Mouse (Mus musculus) frontal cortex, postnatal 10 days (tissue): Measurements from ENCODE around the gene D430041D05Rik.
A peak's percentile ranks its signal among the peaks of the same experiment; 100 is the strongest.

ENCODE experiments used
- DNase-seq, 2 experiments: peaks; one replicate each; pipeline ENCODE4 v3.0.0; 2022; ENCODE audit warnings: low spot score in 2 of 2, mixed read lengths in 1 of 2

D430041D05Rik gene

DNA sequence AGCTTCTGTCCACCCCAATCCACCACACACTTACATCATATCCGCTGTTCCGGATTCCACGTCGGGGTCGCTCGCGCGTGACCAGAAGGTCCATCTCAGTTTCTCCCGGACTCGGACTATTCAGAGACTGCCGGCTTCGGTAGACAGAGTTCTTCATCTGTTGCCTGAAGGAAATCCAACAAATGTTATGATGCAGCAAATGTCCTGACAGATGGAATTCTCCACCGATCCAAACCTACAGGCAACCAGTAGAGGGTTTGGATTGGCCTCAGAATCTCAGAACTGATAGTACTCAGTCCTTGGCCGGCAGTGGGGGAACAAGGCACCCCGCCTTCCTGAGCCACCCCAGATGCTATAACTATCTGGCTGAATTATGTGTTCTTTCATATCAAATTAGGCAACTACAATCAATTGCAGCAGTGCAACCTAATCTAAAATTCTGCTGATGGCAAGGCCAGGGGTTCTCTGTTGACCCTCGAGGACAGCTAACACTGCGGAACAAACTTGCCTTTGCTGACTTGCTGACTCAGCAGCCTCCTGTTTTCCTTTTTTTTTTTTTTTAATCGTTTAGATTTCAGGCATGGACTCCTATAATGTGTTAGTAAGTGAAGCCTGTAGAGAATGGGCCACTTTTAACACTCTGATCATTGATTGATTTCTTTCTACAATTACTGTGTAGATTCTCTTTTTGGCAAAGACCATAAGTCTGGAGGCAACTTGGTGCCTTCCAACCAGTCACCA is 218.2 kb downstream of the D430041D05Rik start:
- DNase-seq, result no peak

DNA sequence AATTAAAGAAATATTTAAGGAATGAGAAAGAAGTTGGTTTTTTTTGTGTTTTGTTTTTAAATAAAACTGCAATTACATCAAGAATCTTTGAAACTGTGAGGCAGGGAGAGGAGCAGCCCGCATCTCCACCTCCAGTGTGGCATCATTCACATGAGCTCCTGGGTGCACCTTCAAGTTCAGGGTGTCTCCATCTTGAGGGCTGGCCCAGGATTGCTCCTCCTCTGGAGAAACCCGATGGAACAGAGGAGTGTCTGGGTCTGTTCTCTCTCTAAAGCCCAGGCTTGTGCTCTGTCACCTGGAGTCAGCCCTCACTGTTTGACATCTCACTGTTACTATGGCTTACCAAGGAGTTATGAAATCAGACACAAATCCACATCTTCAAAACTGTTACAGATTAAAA is 219.1 kb downstream of the D430041D05Rik start:
- DNase-seq, result no peak

DNA sequence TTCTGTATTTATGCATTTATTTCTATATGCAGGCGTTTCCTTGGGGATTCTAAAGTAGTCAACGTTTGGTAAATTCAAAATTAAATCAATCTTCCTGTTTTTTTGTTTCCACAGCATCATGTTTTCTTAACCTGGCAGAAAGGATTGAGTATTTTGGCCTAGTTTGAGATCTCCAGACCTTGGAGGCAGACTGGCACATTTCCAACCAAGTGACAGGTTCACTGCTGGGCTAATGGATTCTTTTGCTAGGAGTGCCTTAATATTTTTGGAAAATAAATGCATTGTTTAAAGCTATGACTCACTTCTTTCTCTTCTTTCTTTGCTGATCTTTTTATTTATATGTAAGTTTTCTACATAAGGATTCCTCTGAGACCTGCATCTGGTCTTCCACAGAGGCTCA is 222.0 kb downstream of the D430041D05Rik start:
- DNase-seq, result no peak

DNA sequence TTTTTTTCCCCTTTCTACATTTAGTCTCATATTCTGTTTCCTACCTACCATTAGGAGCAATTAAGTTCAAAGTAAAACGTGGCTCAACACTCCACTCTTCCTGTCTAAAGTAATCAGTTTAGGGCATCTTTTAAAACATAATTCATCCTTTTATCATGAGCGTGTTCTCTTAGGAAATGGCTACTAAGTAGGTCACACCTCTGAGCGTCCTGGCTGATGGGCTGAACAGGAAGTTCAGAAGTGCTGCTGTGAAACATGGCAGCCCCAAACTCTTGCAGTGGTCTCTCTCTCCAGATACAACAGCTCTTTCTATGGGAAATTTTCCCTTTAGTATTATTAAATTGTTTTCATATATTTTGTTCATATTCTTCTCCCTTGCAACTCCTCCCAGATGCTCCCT is 223.7 kb downstream of the D430041D05Rik start:
- no peak for DNase-seq

DNA sequence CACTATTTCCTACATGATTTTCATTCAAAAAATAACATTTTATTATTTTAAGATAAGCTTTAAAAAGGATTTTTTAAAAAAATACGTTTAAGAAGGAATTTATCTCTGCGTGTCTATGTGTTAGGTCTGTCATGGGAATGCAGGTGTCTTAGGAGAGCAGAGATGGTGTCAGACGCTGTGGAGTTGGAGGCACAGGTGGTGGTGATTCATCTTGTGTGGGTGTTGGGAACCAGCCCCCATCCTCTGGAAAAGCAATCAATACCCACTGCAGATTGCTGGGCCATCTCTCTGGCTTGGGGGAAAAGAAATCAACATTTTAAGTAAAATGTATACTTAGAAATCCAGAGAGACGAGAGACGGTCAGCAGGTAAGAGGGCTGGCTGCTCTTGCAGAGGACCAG is 225.2 kb downstream of the D430041D05Rik start:
- DNase-seq, result no peak

DNA sequence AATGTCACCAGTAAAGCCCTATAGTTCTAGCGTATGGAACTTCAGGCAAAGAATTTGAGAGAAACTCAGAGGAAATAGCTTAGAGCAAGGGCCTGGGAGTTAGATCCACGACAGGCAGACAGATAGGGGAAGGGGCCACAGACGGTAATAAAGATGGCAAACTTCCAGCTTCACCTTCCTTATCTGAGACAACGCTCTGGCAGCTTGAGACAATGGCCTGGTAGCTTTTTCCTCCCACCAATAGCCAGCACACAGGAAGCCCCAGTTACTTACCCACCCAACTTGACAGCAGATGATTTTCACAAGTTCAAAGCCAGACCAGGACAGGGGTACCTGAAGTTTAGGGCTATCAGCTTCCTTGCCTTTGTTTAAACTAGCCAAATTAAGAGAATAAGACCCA is 226.5 kb downstream of the D430041D05Rik start:
- DNase-seq, result no peak

DNA sequence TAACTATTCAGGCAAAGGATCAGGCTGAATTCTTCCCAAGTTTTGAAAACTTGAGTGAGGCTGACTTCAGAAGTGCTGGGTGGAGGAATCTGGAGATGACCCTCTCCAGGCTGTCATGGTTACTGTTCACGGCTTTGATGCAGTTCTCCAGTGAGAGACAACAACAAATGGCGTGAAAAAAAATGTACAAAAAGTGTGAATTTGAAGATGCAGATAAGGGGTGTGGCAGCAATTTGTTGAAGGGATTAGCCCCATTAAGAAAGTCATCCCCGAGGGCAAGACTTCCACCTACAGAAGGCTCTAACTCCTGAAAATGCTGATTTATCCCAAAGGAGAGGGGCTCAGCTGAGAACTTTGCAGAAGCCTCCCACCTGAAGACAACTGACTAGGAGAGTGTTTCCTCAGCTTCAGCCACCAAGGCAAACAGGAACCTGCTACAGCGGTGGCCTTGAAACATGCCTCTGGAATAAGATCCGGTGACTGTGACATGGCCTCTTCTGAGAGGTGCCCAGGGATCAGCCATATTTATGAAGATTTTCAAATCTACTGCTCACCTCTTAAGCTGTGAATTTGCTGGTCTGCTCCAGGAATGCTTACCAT is 227.5 kb downstream of the D430041D05Rik start:
- DNase-seq, result no peak

DNA sequence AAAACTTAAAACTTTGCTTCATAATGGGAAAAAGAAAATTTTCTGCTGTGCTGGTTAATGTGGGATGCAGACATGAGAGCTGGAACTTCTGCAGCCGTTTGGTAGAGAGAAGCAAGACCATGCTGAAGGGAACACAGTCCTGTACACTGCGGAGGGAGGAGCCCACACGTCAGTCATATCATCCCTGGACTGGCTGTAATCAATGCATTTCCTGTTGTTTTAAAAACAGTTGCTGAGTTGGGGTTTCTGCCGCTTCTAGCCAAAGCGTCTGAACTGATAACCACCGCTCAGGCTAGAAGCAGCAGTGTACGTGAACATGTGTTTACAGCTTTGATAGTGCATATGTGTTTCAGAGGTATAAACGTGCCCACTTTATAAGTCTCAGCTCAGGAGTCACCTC is 231.2 kb downstream of the D430041D05Rik start:
- DNase-seq, result no peak

DNA sequence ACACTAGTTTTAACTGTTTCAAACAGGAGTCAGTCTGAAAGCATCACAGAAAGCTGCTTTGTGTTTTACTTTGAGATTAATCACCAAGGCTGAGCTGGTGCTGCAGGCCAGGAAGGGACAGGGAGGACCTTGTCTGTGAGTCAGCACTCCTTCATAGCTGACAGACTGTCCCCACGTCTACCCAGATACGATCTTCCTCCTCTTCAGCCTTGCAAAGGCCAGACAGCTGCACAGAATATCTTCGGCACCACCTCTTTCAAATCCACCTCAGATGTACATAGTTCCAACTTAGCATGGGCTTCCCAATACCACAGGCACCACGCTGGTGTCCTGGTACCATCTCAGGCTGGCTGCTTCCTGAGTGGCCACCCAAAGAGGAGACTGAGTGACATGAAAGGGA is 232.6 kb downstream of the D430041D05Rik start:
- no peak for DNase-seq

DNA sequence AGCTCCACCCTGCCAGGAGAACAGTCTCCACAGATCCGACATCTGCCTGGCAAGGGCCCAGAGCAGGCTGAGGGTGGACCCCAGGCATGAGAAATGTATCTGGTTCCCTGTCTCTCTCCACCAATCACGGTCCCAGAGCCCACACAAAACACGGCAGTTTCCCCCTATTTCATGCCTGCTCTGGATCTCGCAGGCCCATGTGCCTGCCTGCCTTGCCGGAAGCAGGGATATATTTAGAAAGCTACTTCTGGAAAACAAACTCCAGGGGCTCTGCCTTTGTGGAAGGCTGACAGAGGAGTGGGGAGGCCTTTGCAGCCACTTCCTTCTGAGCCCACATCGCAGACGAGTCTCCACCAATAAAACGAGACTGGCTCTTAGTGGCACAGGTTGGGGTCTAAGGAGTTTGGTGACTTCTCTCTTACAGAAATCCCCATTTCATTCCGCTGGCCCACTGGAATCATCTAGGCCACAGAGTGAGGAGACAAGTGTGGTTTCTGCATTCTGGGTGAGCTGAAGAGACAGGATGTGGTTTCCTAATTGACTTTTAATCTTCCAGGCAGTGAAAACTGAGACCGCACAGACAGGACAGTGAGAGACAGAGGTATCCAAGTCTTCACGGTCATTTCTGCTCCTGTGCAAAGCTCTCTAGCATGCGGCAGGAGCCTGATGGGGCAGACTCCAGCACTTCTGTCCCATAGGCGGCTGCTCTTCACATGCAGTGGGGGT is 233.7 kb downstream of the D430041D05Rik start:
- peak; percentile 55 to 66 for DNase-seq

DNA sequence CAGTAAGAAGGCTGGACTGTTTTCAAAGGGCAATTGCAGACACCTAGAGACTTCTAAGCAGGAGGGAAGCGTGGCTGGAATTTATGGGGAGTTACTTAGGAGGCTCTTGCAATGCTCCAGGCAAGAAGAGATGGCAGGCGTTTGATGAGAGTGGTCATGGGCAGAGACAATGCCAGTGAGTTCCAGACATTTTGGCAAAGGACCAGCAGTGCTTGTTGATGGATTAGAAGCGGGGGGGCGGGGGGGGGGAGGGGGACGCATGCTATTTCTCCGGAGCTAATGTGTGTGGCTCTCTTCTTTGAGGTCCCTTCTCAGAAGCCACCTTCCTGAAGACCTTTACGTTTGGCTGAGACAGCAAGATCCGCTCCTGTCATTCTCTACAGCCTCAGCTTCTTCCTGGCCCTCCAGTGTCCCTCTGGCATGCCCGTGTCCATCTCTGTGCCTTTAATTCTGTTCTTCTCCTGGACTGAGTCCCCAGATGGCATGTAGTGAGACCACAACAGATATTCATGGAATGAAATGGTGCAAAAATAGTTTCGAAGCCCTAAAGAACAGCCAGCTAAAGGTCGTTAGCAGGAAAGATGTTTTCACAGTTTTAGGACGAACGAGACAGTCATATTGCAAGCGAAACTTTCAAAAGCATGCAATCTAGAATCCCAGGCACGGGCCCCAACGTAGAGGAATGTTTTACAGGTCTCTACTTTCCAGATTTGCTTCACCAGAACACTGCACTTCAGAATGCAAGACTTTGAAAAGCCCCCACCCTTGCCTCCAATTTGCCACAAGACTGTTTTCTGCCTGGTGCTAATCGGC is 234.4 kb downstream of the D430041D05Rik start:
- no peak for DNase-seq

DNA sequence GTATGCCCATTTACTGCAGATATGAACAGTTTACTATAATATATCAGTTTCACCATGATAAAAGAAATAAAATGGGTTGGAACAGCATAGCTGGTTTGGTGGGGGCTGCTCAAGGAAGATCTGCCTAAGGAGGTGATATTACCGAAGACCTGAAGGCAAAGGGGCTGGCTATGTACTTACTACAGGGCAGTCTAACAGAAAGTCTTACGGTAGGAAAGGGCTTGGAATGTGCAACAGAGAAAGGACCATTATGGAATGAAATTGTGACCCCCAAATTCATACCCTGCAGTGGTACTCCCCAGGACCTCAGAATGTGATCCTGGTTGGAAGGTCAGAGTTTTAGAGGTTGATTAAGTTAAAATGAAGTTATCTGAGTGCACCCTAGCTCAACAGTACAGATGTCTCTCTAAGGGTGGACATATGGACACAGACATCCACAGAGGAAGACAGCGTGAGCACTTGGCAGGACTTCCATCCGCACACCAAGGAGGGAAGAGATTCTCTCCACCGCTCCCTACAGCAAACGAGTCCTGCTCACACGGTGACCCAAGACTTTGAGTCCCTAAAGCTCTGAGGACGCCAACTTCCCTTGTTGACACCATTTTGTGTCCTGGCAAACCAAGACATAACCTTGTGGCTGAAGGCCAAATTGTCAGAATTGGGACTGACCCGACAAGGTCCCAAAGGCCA is 235.2 kb downstream of the D430041D05Rik start:
- DNase-seq, result no peak

DNA sequence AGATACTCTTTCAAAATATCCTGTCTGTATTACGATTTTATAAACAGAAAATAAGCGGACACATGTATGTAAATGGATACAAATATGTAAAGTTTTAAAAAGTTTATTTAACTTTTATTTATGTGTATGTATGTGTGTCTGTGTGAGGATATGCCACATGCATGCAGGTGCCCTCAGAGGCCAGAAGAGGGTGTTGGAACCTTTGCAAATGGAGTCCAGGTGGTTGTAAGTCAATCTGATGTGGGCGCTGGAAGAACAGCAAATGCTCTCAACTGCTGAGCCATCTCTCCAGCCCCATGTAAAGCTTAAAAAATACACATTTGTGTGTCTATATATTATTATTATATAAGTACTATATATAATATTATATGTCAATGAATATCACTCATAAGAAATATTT is 237.4 kb downstream of the D430041D05Rik start:
- DNase-seq, result no peak

DNA sequence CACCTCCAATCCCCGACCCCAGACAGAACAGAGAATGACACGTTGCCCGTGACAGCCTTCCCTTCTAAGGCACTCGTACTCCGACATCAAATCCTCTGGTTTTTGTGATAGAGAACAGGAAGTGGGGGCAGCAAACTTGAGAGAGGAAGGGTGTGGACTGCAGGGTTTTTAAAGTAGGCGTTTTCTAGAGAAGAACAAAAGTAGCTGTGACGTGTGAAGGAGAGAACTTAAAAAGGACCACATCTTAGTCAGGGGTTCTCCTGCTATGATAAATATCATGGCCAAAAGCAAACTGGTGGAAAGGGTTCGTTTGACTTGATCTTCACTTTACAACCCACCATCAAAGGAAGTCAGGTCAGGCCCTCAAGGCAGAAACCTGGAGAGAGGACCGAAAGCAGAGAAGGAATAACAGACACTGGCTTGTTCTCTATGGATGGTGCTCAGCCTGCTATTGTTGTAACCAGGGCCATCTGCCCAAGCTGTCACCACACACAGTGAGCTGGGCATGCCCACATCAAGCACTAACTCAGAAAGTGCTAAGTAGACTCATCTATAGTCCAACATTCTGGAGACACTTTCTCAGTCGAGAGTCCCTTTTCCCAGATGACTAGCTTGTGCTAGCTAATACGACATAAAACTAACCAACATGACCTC is 238.0 kb downstream of the D430041D05Rik start:
- DNase-seq, result no peak

DNA sequence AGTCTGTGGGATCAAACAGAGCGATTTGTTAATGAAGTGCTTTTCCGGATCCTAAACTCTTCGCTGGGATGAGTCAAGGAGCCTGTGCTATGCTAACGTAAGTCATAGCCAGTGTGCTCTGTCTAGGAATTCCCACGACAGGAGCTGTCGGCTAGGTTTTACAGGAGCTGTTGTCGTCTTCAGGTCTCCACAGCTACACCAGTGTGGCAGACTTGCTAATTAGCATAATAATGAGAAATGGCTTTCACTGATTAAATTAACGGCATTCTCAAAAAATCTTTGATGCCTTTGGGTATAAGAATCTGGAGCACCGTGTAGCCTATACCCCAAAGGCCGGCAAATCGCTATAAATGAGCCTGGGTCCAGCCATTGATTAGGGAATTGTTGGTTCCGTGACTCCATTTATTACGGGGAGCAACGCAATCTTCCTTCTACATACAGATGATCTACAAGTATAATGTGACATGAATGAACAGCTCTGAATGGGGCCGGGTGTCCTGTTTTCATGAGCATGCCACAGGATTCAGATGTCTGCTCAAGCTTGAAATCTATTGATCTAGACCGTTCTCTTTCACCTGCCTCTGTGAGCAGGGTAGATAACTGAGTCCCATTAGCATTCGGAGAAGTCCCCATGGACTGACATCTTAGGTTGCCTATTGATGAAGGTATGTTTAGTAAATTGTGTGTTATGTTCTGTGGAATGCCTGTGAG is 242.5 kb downstream of the D430041D05Rik start:
- no peak for DNase-seq

DNA sequence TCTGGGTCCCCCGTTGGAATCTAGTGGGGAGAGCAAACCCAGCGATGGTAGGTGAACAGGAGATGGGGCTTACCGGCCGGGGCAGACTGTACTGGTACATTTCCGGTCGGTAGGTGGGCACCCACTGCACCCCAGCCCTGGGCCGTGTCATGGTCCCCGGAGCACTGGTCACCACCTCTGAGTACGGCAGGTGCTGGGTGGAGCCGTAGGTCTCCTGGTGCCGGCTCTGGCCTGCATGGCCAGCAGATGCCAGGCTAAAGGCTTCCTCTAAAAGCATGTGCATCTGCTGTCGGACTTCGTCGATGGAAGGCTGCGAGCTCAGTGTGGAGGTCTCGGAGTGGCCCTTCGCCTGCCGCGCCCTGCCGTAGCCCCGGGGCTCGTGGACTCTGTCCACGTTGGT is 243.0 kb downstream of the D430041D05Rik start:
- DNase-seq, result no peak

DNA sequence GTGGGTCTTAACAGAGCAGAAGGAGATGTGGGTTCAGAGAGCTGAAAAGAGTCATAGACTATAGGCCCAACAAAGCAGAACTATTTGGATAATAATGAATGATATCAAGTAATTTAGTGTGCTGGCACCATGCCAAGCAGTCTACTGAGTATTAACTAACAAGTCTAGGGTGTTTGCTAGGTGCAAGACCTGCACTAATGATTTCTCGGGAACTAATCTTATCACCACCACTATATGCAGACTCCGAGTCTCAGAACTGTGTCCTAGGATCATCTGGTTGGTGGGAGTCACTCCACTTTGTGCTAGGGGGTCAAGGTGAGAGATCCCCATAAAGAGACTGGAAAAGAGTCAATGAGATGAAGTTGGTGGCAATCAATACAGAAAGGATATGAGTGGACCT is 245.2 kb downstream of the D430041D05Rik start:
- no peak for DNase-seq

DNA sequence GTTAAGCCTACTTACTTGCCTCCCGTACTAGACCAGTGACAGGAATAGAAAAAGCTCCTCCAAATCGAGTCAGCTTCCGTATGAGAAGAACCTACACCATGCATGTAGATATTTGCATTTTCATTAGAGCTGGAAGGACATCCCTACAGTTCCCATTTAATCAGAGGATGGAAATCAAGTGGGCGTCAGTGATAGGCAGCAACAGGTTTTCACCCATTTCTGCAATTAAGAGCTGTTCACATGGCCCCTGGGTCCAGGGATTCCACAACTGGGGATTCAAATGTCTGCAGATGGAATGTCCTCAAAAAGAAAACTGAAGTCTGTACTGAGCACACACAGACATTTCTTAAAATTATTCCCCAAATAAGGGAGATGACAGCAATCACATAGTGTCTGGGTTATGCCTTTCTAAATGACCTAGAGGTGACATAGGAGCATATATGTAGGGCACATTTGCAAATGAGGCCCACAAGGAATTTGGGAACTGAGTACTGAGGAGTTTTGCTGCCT is 246.8 kb downstream of the D430041D05Rik start:
- DNase-seq, result no peak

DNA sequence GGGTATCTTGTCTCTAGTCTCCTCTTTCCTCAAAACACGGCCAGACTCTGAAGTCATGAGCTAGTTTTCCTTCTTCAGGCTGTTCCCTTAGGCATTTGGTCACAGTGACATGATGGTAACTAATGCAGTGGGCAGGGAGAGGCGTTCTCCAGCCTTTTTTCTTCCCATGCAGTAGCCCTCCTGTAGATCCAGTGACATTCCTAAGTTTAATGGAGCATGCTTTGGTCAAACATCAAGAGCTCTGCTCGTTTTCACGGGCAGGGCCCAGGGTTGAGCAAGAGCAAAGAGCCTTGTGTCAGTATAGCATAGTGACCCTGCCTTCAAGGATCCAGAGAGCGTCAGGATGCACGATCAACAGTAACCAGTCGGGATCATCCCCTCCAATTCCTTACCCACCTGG is 247.4 kb downstream of the D430041D05Rik start:
- DNase-seq, result no peak

DNA sequence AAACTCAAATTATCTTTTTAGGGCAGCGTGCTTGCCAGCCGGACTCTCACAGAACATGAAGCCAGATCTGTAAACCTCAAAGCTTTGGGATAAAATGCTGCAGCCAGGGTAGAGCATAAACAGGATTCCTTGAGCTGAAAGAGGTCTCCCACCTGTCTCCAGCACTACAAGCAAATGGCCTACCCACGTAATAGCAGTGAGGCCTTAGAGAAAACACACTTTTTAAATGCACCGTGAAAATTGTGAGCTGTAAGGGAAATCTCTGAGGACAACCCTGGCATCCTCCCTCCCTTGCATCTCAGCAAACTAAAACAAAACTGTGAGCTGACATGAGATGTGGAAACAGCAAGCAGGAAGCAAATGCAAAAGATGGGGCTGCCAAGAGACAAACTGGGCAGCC is 253.0 kb downstream of the D430041D05Rik start:
- DNase-seq, result no peak
